8 mouse cellular contexts compared by ENCODE assay signal in genomic region chr14:96517727-96518126, GRCm38 (mm10). TPM values are rescaled to one million over a fixed set of nuclear protein-coding genes. Genes with fewer than 3 reads are reported as not detected.
A peak's percentile ranks its signal among the peaks of the same experiment; 100 is the strongest.
DNase-seq lines count a peak whose midpoint lies in the region; ATAC-seq and TF ChIP-seq lines count a peak whose summit lies in the region.

No protein-coding gene starts in this region.

- WGBS in heart, postnatal 0 days: 9% methylated on average over 9 of the region's 9 CpGs
- WGBS in forebrain, embryonic 16.5 days: 1% methylated on average over 9 of the region's 9 CpGs
- WGBS in midbrain, embryonic 13.5 days: 5% methylated on average over 9 of the region's 9 CpGs

- H3K9ac ChIP-seq in heart, postnatal 0 days (replicated peaks; ENCODE audit: low read depth, low read length): no peak overlapping the region
- peak overlapping the region; percentile 53 for H3K9ac ChIP-seq in forebrain, embryonic 16.5 days (replicated peaks; ENCODE audit: low read depth, low read length)
- H3K9ac ChIP-seq in midbrain, embryonic 13.5 days (replicated peaks): peak overlapping the region; percentile 81

- H3K4me1 ChIP-seq in heart, postnatal 0 days (ENCODE audit: control insufficient read depth, insufficient read depth): peaks cover 4% of the 10 kb centered on the region; the same call in 1 of the 2 replicates
- H3K4me1 ChIP-seq in forebrain, embryonic 16.5 days (replicated peaks; ENCODE audit: control insufficient read depth, insufficient read depth, low read length): peaks cover 10% of the 10 kb centered on the region
- peaks cover 9% of the 10 kb centered on the region; the same call in 1 of the 2 replicates for H3K4me1 ChIP-seq in midbrain, embryonic 13.5 days (replicated peaks)

- intact Hi-C loops in heart, postnatal 36 days (cut with DNase I): no loop called here

- no peaks in the 10 kb centered on the region for H3K36me3 ChIP-seq in heart, postnatal 0 days (replicated peaks; ENCODE audit: control insufficient read depth, insufficient read depth, low read length)
- no peaks in the 10 kb centered on the region for H3K36me3 ChIP-seq in forebrain, embryonic 16.5 days (ENCODE audit: control insufficient read depth, insufficient read depth)
- H3K36me3 ChIP-seq in midbrain, embryonic 13.5 days: no peaks in the 10 kb centered on the region

- H3K4me2 ChIP-seq in heart, postnatal 0 days (ENCODE audit: low read depth, low read length): peak overlapping the region; percentile 74
- peak overlapping the region; percentile 92 for H3K4me2 ChIP-seq in forebrain, embryonic 16.5 days (ENCODE audit: low read length)
- peak overlapping the region; percentile 94 for H3K4me2 ChIP-seq in midbrain, embryonic 13.5 days (replicated peaks)

- no peak for ATAC-seq in heart, postnatal 0 days (ENCODE audit: insufficient read depth, low read depth)
- peak; percentile 41; the same call in 1 of the 2 replicates for ATAC-seq in forebrain, embryonic 16.5 days
- peak; percentile 56 for ATAC-seq in midbrain, embryonic 13.5 days

- no peak overlapping the region for H3K27ac ChIP-seq in heart, postnatal 0 days (ENCODE audit: low read depth)
- H3K27ac ChIP-seq in forebrain, embryonic 16.5 days (ENCODE audit: low read length): no peak overlapping the region
- H3K27ac ChIP-seq in midbrain, embryonic 13.5 days: peak overlapping the region; percentile 88

- H3K9me3 ChIP-seq in heart, postnatal 0 days (replicated peaks; ENCODE audit: control insufficient read depth, low read length): no peaks in the 10 kb centered on the region
- H3K9me3 ChIP-seq in forebrain, embryonic 16.5 days (ENCODE audit: control insufficient read depth, low read length): no peaks in the 10 kb centered on the region
- H3K9me3 ChIP-seq in midbrain, embryonic 13.5 days: no peaks in the 10 kb centered on the region

- no peak for TF ChIP-seq EP300 in heart, postnatal 0 days (IDR thresholded peaks at IDR 0.05; ENCODE audit: low read depth)

- H3K4me3 ChIP-seq in heart, postnatal 0 days (ENCODE audit: low read depth, low read length): peak overlapping the region; percentile 41
- H3K4me3 ChIP-seq in forebrain, embryonic 16.5 days (replicated peaks; ENCODE audit: low read length): peak overlapping the region; percentile 53
- H3K4me3 ChIP-seq in midbrain, embryonic 13.5 days (replicated peaks): peak overlapping the region; percentile 71

- peaks cover 10% of the 10 kb centered on the region; the same call in 1 of the 2 replicates for H3K27me3 ChIP-seq in heart, postnatal 0 days (ENCODE audit: control insufficient read depth, insufficient read depth, low read length)
- H3K27me3 ChIP-seq in forebrain, embryonic 16.5 days (replicated peaks; ENCODE audit: control insufficient read depth, insufficient read depth, low read length): no peaks in the 10 kb centered on the region
- H3K27me3 ChIP-seq in midbrain, embryonic 13.5 days: no peaks in the 10 kb centered on the region

- no peak for TF ChIP-seq POLR2A in brain, embryonic 14.5 days (IDR thresholded peaks at IDR 0.05; ENCODE audit: borderline replicate concordance, extremely low read depth, insufficient read depth, insufficient read length, poor library complexity, severe bottlenecking)

- no peak for DNase-seq in heart, postnatal 0 days (ENCODE audit: low spot score)
- no peak for DNase-seq in heart, postnatal 36 days
- DNase-seq in brain, embryonic 14.5 days (ENCODE audit: low read depth): peak; percentile 49
- DNase-seq in thymus, postnatal 25 days: no peak
- no peak for DNase-seq in cerebellum, adult 9-10 months
- no peak for DNase-seq in right cerebral cortex, postnatal 4 days

- TF ChIP-seq CTCF in heart, postnatal 0 days (IDR thresholded peaks at IDR 0.05; ENCODE audit: low read depth): no peak
- TF ChIP-seq CTCF in brain, embryonic 14.5 days (IDR thresholded peaks at IDR 0.05; ENCODE audit: borderline replicate concordance, extremely low read depth, insufficient read depth, insufficient read length): no peak

RNA-seq across cellular contexts. Expression of gene Klhl1, which starts 1.2 kb away (rescaled TPM):
- total RNA-seq in heart, postnatal 0 days (2014; rRNA removed; ENCODE audit: low replicate concordance): not detected in 2 replicates
- polyA plus RNA-seq in heart, postnatal 0 days (2015; fragmentation: Nextera tagmentation; extraction: Ambion mirVana): 0.01 TPM in 1 of 2 replicates, not detected in the other
- total RNA-seq in heart, postnatal 36 days (2021): not detected
- polyA plus RNA-seq in brain, embryonic 14.5 days (2012; rRNA removed): 4.0 and 6.3 TPM in 2 replicates
- 2.2 and 3.1 TPM in 2 replicates for polyA plus RNA-seq in forebrain, embryonic 16.5 days (2015; fragmentation: Nextera tagmentation; extraction: Ambion mirVana)
- polyA plus RNA-seq in midbrain, embryonic 13.5 days (2015; fragmentation: Nextera tagmentation; extraction: Ambion mirVana): 8.5 and 9.3 TPM in 2 replicates
